Mouse (Mus musculus) limb, embryonic 13.5 days (tissue): ENCODE measurements around the gene Zfhx3. TPM values are rescaled to one million over a fixed set of nuclear protein-coding genes. Genes with fewer than 3 reads are reported as not detected.
A peak's percentile ranks its signal among the peaks of the same experiment; 100 is the strongest.

ENCODE experiments used
- ATAC-seq: fragments of 200-750 bp; cut with Nextera tagmentation; 2 replicates; pipeline ENCODE4 v1.8.0; 2017; ENCODE audit warnings: low read depth, moderate number of reproducible peaks, moderate TSS enrichment; ENCODE audit not compliant: low FRiP score
- H3K27ac ChIP-seq: fragments of 300-500 bp; sonication (generic); 2 replicates; pipeline ENCODE4 v1.5.1; 2015; ENCODE audit warnings: inconsistent platforms, mild to moderate bottlenecking, moderate library complexity
- H3K27me3 ChIP-seq: fragments of 300-500 bp; sonication (generic); 2 replicates; pipeline ENCODE4 v1.6.1; 2015; ENCODE audit warnings: mild to moderate bottlenecking, inconsistent platforms
- H3K36me3 ChIP-seq: fragments of 300-500 bp; sonication (generic); 2 replicates; pipeline ENCODE4 v1.6.1; 2015; ENCODE audit warnings: inconsistent platforms, mild to moderate bottlenecking, moderate library complexity
- H3K4me1 ChIP-seq: fragments of 300-500 bp; sonication (generic); 2 replicates; pipeline ENCODE4 v1.6.1; 2015; ENCODE audit warnings: inconsistent platforms
- H3K4me2 ChIP-seq: fragments of 300-500 bp; sonication (generic); replicated peaks from 2 replicates; pipeline ENCODE4 v1.6.1; 2015; ENCODE audit warnings: inconsistent platforms, mild to moderate bottlenecking, moderate library complexity
- H3K4me3 ChIP-seq: fragments of 300-500 bp; sonication (generic); 2 replicates; pipeline ENCODE4 v1.5.1; 2015; ENCODE audit warnings: moderate library complexity, mild to moderate bottlenecking, inconsistent platforms
- H3K9ac ChIP-seq: fragments of 300-500 bp; sonication (generic); 2 replicates; pipeline ENCODE4 v1.6.1; 2015; ENCODE audit warnings: mild to moderate bottlenecking, inconsistent platforms
- H3K9me3 ChIP-seq: fragments of 300-500 bp; sonication (generic); 2 replicates; pipeline ENCODE4 v1.6.1; 2016; ENCODE audit warnings: inconsistent platforms
- WGBS: fragments of 180-500 bp; shearing (Covaris S2); methylation state at CpG from one replicate; pipeline ENCODE4 v1.1.7; 2015; 5-methylcytosine and 5-hydroxymethylcytosine counted together
- polyA plus RNA-seq: library from polyadenylated mRNA; unstranded; fragments of >200 nt; fragmentation: Nextera tagmentation; extraction: Ambion mirVana; gene quantifications from 2 replicates; pipeline ENCODE4 v1.2.1, GENCODE M21; 2015

The Zfhx3 gene
- polyA plus RNA-seq, 1 experiment from 2014 or later = 44.1 TPM

GRCm38 (mm10) chr8:108773436-108773835 lies 831.0 kb downstream of the Zfhx3 start:
- no peak overlapping the region for H3K4me2 ChIP-seq
- H3K9me3 ChIP-seq = no peaks in the 10 kb centered on the region
- no peak for ATAC-seq
- H3K27ac ChIP-seq = no peak overlapping the region
- WGBS = 96% methylated on average over 5 of the region's 6 CpGs
- H3K27me3 ChIP-seq = no peaks in the 10 kb centered on the region
- H3K9ac ChIP-seq = no peak overlapping the region
- H3K4me1 ChIP-seq = peaks cover 57% of the 10 kb centered on the region
- no peak overlapping the region for H3K4me3 ChIP-seq
- H3K36me3 ChIP-seq = peaks cover 5% of the 10 kb centered on the region; the same call in 1 of the 2 replicates

- Histone ChIP-seq H3K4me3 (no peak overlapping the region), H3K27me3 (no peaks in the 10 kb centered on the region), H3K9ac (no peak overlapping the region), H3K27ac (no peak overlapping the region; the same call in 1 of the 2 replicates), H3K4me2 (no peak overlapping the region), H3K36me3 (no peaks in the 10 kb centered on the region), H3K4me1 (peaks cover 74% of the 10 kb centered on the region), H3K9me3 (no peaks in the 10 kb centered on the region)
- ATAC-seq = no peak
- 79% methylated on average over 12 of the region's 12 CpGs for WGBS
These were observed 835.6 kb downstream of the Zfhx3 start for GRCm38 (mm10) chr8:108778063-108778462.

GRCm38 (mm10) chr8:108778551-108778950 lies 836.1 kb downstream of the Zfhx3 start:
- Histone ChIP-seq H3K27me3 (no peaks in the 10 kb centered on the region), H3K4me1 (peaks cover 79% of the 10 kb centered on the region), H3K9me3 (no peaks in the 10 kb centered on the region), H3K36me3 (no peaks in the 10 kb centered on the region), H3K9ac (no peak overlapping the region), H3K27ac (no peak overlapping the region), H3K4me3 (no peak overlapping the region), H3K4me2 (no peak overlapping the region)
- no peak for ATAC-seq
- 85% methylated on average over 9 of the region's 9 CpGs for WGBS

GRCm38 (mm10) chr8:108780766-108781165 lies 838.3 kb downstream of the Zfhx3 start:
- Histone ChIP-seq H3K4me2 (no peak overlapping the region), H3K36me3 (0 out of 2 replicates have a peak, but pooled peaks cover 2% of the 10 kb centered on the region), H3K27ac (no peak overlapping the region), H3K9ac (no peak overlapping the region), H3K4me3 (no peak overlapping the region), H3K9me3 (no peaks in the 10 kb centered on the region), H3K27me3 (no peaks in the 10 kb centered on the region), H3K4me1 (peaks cover 70% of the 10 kb centered on the region)
- WGBS = 73% methylated on average over 6 of the region's 6 CpGs
- no peak for ATAC-seq

- H3K4me1 ChIP-seq = peaks cover 66% of the 10 kb centered on the region
- H3K9ac ChIP-seq = no peak overlapping the region
- no peaks in the 10 kb centered on the region for H3K9me3 ChIP-seq
- H3K27ac ChIP-seq = no peak overlapping the region; the same call in 1 of the 2 replicates
- H3K27me3 ChIP-seq = no peaks in the 10 kb centered on the region
- 0 out of 2 replicates have a peak, but pooled peaks cover 2% of the 10 kb centered on the region for H3K36me3 ChIP-seq
- WGBS = 77% methylated on average over 5 of the region's 5 CpGs
- H3K4me2 ChIP-seq = no peak overlapping the region
- no peak overlapping the region for H3K4me3 ChIP-seq
- no peak for ATAC-seq
These were observed 838.7 kb downstream of the Zfhx3 start for GRCm38 (mm10) chr8:108781192-108781591.

- H3K4me2 ChIP-seq = no peak overlapping the region
- H3K9me3 ChIP-seq = no peaks in the 10 kb centered on the region
- H3K4me3 ChIP-seq = no peak overlapping the region
- H3K36me3 ChIP-seq = 0 out of 2 replicates have a peak, but pooled peaks cover 2% of the 10 kb centered on the region
- peaks cover 63% of the 10 kb centered on the region for H3K4me1 ChIP-seq
- H3K27ac ChIP-seq = 0 out of 2 replicates have a peak overlapping the region, but pooled peaks have one; percentile 22
- no peak overlapping the region for H3K9ac ChIP-seq
- no peaks in the 10 kb centered on the region for H3K27me3 ChIP-seq
- 52% methylated on average over 10 of the region's 10 CpGs for WGBS
- 0 out of 2 replicates have a peak, but pooled peaks have one; percentile 28 for ATAC-seq
These were observed 840.7 kb downstream of the Zfhx3 start for GRCm38 (mm10) chr8:108783155-108783554.

GRCm38 (mm10) chr8:108788156-108788761 lies 845.8 kb downstream of the Zfhx3 start:
- WGBS = 29% methylated on average over 6 of the region's 6 CpGs
- no peak for ATAC-seq
- Histone ChIP-seq H3K9ac (no peak overlapping the region), H3K27me3 (no peaks in the 10 kb centered on the region), H3K4me2 (no peak overlapping the region), H3K36me3 (peaks cover 19% of the 10 kb centered on the region), H3K27ac (0 out of 2 replicates have a peak overlapping the region, but pooled peaks have one; percentile 40), H3K9me3 (peaks cover 15% of the 10 kb centered on the region; the same call in 1 of the 2 replicates), H3K4me1 (peaks cover 58% of the 10 kb centered on the region), H3K4me3 (no peak overlapping the region)

- peaks cover 53% of the 10 kb centered on the region for H3K4me1 ChIP-seq
- H3K27me3 ChIP-seq = no peaks in the 10 kb centered on the region
- no peak overlapping the region for H3K9ac ChIP-seq
- H3K4me3 ChIP-seq = no peak overlapping the region
- 62% methylated on average over 10 of the region's 10 CpGs for WGBS
- ATAC-seq = no peak
- H3K9me3 ChIP-seq = peaks cover 17% of the 10 kb centered on the region; the same call in 1 of the 2 replicates
- peak overlapping the region; percentile 40; the same call in 1 of the 2 replicates for H3K27ac ChIP-seq
- H3K36me3 ChIP-seq = peaks cover 24% of the 10 kb centered on the region
- peak overlapping the region; percentile 19; the same call in 1 of the 2 replicates for H3K4me2 ChIP-seq
These were observed 846.3 kb downstream of the Zfhx3 start for GRCm38 (mm10) chr8:108788762-108789157.

- H3K4me3 ChIP-seq = no peak overlapping the region
- 41% methylated on average over 14 of the region's 14 CpGs for WGBS
- no peak overlapping the region for H3K4me2 ChIP-seq
These were observed 848.3 kb downstream of the Zfhx3 start for GRCm38 (mm10) chr8:108790559-108791293.

GRCm38 (mm10) chr8:108796076-108796475 lies 853.6 kb downstream of the Zfhx3 start:
- H3K4me1 ChIP-seq = peaks cover 21% of the 10 kb centered on the region
- H3K9me3 ChIP-seq = peaks cover 31% of the 10 kb centered on the region
- H3K9ac ChIP-seq = no peak overlapping the region
- 96% methylated on average over 3 of the region's 3 CpGs for WGBS
- H3K4me3 ChIP-seq = no peak overlapping the region
- no peak for ATAC-seq
- no peak overlapping the region for H3K27ac ChIP-seq
- no peaks in the 10 kb centered on the region for H3K27me3 ChIP-seq
- no peak overlapping the region for H3K4me2 ChIP-seq
- peaks cover 79% of the 10 kb centered on the region for H3K36me3 ChIP-seq

More at GRCm38 (mm10) chr8:108790559-108791293, 848.3 kb downstream of the Zfhx3 start:
- Histone ChIP-seq H3K9me3 (peaks cover 31% of the 10 kb centered on the region), H3K27me3 (no peaks in the 10 kb centered on the region), H3K27ac (peak overlapping the region; percentile 39; the same call in 1 of the 2 replicates), H3K36me3 (peaks cover 41% of the 10 kb centered on the region), H3K9ac (no peak overlapping the region), H3K4me1 (peaks cover 49% of the 10 kb centered on the region)
- ATAC-seq = peak; percentile 44; the same call in 1 of the 2 replicates

GRCm38 (mm10) chr8:108796882-108797281 lies 854.4 kb downstream of the Zfhx3 start:
- H3K4me2 ChIP-seq = no peak overlapping the region
- no peaks in the 10 kb centered on the region for H3K27me3 ChIP-seq
- WGBS = 71% methylated on average over 3 of the region's 3 CpGs
- H3K27ac ChIP-seq = no peak overlapping the region; the same call in 1 of the 2 replicates
- peaks cover 84% of the 10 kb centered on the region for H3K36me3 ChIP-seq
- no peak overlapping the region for H3K4me3 ChIP-seq
- peaks cover 29% of the 10 kb centered on the region for H3K9me3 ChIP-seq
- H3K4me1 ChIP-seq = peaks cover 18% of the 10 kb centered on the region
- H3K9ac ChIP-seq = no peak overlapping the region
- ATAC-seq = no peak

GRCm38 (mm10) chr8:108798012-108798411 lies 855.6 kb downstream of the Zfhx3 start:
- H3K4me1 ChIP-seq = peaks cover 18% of the 10 kb centered on the region
- H3K9ac ChIP-seq = 0 out of 2 replicates have a peak overlapping the region, but pooled peaks have one; percentile 27
- H3K27ac ChIP-seq = 0 out of 2 replicates have a peak overlapping the region, but pooled peaks have one; percentile 16
- no peak overlapping the region for H3K4me3 ChIP-seq
- H3K9me3 ChIP-seq = peaks cover 18% of the 10 kb centered on the region
- peak; percentile 74; the same call in 1 of the 2 replicates for ATAC-seq
- peak overlapping the region; percentile 1; the same call in 1 of the 2 replicates for H3K4me2 ChIP-seq
- H3K36me3 ChIP-seq = peaks cover 84% of the 10 kb centered on the region
- 51% methylated on average over 12 of the region's 12 CpGs for WGBS
- H3K27me3 ChIP-seq = no peaks in the 10 kb centered on the region
